Mouse (Mus musculus): ENCODE measurements at regions not wholly inside any gene's neighbourhood (a gene's known extent, or its start where the extent isn't known, plus 50 kb on each side); places are given as distances from the start of the nearest gene placed in this dataset.
"Not testable (repeated sequence)": the region's sequence is repeated elsewhere in the genome, so short reads cannot be mapped to it uniquely, and the experiment has no call there.

GRCm38 (mm10) chr4:122455100-122455499 is 234.0 kb upstream of the 9530002B09Rik start:
- not testable (repeated sequence) for DNase-seq (ENCODE audit: low spot score); H3K27ac ChIP-seq (ENCODE audit: low read depth); H3K4me2 ChIP-seq (ENCODE audit: low read depth, low read length); H3K9me3 ChIP-seq (replicated peaks; ENCODE audit: control insufficient read depth, low read length); H3K4me1 ChIP-seq (ENCODE audit: control insufficient read depth, insufficient read depth); H3K4me3 ChIP-seq (ENCODE audit: low read depth, low read length); H3K9ac ChIP-seq (replicated peaks; ENCODE audit: low read depth, low read length); H3K27me3 ChIP-seq (ENCODE audit: control insufficient read depth, insufficient read depth, low read length); H3K36me3 ChIP-seq (replicated peaks; ENCODE audit: control insufficient read depth, insufficient read depth, low read length)
- peak; percentile 87 for ATAC-seq (ENCODE audit: insufficient read depth, low read depth)
- WGBS, result no CpG with 5 or more reads among the region's 21 CpGs

All from heart, postnatal 0 days (tissue).